ENCODE assay signal across 9 mouse cellular contexts in the genomic region with DNA sequence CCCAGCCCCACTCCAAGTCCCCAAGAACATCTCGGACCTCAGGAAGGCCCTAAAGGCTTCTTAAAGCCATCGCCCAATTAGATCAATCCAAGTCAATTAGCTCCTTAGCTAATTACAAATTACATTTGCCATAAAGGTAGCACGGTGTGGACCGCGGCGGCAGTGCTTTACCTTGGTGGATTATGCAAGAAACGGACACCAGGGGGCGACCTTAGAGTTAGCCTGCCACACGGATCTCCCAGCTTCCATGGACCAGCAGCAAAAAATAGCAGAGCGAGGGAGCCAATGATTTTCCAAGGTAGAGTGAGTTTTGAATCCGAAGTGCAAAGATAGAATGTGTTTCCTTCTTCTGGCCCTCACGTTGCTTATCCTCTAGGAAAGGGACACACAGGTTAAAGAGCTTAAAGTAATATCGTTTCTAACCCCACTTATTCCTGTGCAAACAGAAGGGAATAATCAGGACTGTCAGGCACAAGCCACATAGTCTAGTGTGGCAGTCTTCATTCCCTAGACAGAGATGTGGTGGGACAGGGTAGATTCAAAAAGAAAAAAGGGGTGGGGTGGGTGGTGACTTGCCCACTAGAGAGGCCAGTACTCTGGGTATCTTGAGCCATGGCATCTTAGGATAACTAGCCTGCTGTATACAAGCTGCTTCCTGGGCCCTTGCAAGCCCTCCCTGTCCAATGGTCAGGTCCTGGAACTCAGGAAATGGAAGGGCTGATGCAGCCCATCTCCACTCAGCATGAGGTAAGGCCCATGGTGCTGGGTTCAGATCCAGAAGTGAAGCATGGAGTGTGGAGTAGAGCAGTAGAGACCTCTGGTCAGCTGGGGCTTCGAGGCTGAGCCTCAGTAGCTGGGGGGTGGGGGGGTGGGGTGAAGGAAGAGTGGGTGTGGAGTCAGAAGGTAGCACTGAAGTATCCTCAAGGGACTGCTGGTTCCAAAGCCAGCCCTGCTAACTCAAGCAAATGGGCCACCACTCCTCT. TPM values are rescaled to one million over a fixed set of nuclear protein-coding genes. Genes with fewer than 3 reads are reported as not detected.
DNase-seq lines count a peak whose midpoint lies in the region; ATAC-seq and TF ChIP-seq lines count a peak whose summit lies in the region.
"Had no signal": no experiment of that assay in that cellular context is flagged by ENCODE, and none has a peak within 500 bp of the region (broad histone marks: within the 10 kb centered on the region; RNA-seq: fewer than 3 reads in every experiment).

No protein-coding gene starts in this region.

- H3K4me1 ChIP-seq in olfactory bulb, adult 2 months (ENCODE audit: control insufficient read depth, insufficient read depth, low read length): no peaks in the 10 kb centered on the region

- no peak overlapping the region for H3K27ac ChIP-seq in olfactory bulb, adult 2 months (ENCODE audit: insufficient read depth, low read depth, low read length)

- 10% methylated on average over 14 of the region's 14 CpGs for WGBS in olfactory bulb, adult 2 months

- H3K4me3 ChIP-seq in olfactory bulb, adult 2 months (ENCODE audit: insufficient read depth, low read depth, low read length): no peak overlapping the region

- peak; percentile 37; the same call in 1 of the 2 replicates for TF ChIP-seq CTCF in olfactory bulb, adult 2 months (IDR thresholded peaks at IDR 0.05; ENCODE audit: insufficient read depth, low read depth, low read length)

- ATAC-seq in granulocyte monocyte progenitor cell, adult 5-6 weeks (replicated peaks; ENCODE audit: poor library complexity, severe bottlenecking): peak; percentile 65

- DNase-seq in CD8-positive naive resting alpha-beta T cell, adult 2 months (ENCODE audit: low read depth in 2 of 2, low spot score in 2 of 2): peak; percentile 36 to 49
- peak; percentile 63 for DNase-seq in adipocyte (ENCODE audit: low spot score)
- DNase-seq in cerebellum, postnatal 4 days (ENCODE audit: low spot score in 2 of 2): peak; percentile 73 to 82
- DNase-seq in kidney, postnatal 14 days: peak; percentile 76
- peak; percentile 41 to 51 for DNase-seq in lung, adult 18-20 months
- DNase-seq in urinary bladder, postnatal 25 days (ENCODE audit: low spot score): peak; percentile 71

- no peak for TF ChIP-seq POLR2A in olfactory bulb, adult 2 months (IDR thresholded peaks at IDR 0.05; ENCODE audit: insufficient read depth, low read depth, low read length)

RNA-seq across cellular contexts. Expression of gene Barx1, which starts 8.7 kb away (rescaled TPM):
- total RNA-seq in granulocyte monocyte progenitor cell, adult 5-6 weeks (2014; fragmentation: Nextera tagmentation): not detected in 2 replicates
- total RNA-seq in granulocyte monocyte progenitor cell, adult 5-6 weeks (2017): not detected in 2 replicates
- not detected in 2 replicates for polyA plus RNA-seq in olfactory bulb, adult 2 months (2012; ENCODE audit: insufficient read depth, insufficient read length, low replicate concordance, missing spikeins)
- polyA plus RNA-seq: gonadal fat pad, adult 2 months had no signal

RNA-seq across cellular contexts. Expression of gene Ptpdc1, which starts 28.6 kb away (rescaled TPM):
- total RNA-seq in granulocyte monocyte progenitor cell, adult 5-6 weeks (2014; fragmentation: Nextera tagmentation): 3.2 TPM in 1 of 2 replicates, not detected in the other
- total RNA-seq in granulocyte monocyte progenitor cell, adult 5-6 weeks (2017): 0.82 and 1.1 TPM in 2 replicates
- not detected in 2 replicates for polyA plus RNA-seq in olfactory bulb, adult 2 months (2012; ENCODE audit: insufficient read depth, insufficient read length, low replicate concordance, missing spikeins)
